Mouse (Mus musculus): ENCODE data around the gene Pnmal1.

- no peak for TF ChIP-seq EP300 (optimal IDR thresholded peaks at IDR 0.05)
- peak; percentile 86 for TF ChIP-seq CTCF (IDR thresholded peaks at IDR 0.05; ENCODE audit: low read depth)
Observed at GRCm38 (mm10) chr7:17002375-17003195, 43.1 kb downstream of the Pnmal1 start.

Data from stomach, postnatal 0 days (tissue).